Mouse (Mus musculus) frontal cortex, postnatal 14 days (tissue): ENCODE results near the gene Phf1.
A peak's percentile ranks its signal among the peaks of the same experiment; 100 is the strongest.

ENCODE experiments used
- DNase-seq, 2 experiments: peaks; one replicate each; pipeline ENCODE4 v3.0.0; 2022; ENCODE audit warnings: low spot score in 2 of 2

The Phf1 gene

DNA sequence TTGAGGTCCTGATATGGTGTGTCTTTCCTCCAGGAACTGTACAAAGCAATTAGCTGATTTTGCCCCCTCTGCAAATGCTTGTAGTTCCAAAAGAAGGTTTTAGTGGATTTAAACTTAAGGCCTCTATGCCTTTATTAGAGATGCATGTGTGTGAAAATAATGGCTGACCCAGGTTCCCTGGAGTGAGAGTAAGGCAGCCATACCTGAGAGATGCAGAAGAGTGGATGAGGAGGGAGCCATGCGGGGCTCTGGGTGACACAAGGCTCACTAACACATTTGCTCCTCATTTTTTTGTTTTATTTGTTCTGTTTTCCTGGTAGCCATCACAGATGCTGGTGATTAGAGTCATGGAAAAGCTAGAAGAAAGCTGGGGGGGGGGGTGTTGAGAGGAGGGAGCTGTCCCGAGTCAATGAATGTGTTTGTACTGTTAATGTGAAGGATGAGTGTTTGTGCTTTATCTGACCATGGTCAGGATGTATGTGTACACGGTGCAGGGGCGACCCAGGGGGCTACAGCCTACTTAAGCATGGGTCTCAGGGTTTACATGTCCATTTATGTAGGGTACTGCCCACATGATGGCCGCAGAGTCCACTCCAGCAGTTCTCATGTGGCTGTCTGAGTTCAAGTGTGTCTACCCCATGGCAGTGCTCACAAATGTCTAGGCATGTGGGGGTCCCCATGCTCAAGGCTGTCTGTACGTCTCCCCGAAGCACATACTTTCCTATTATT lies 17.9 kb downstream of the Phf1 start:
- no peak for DNase-seq

- DNase-seq, result peak; percentile 76 to 84
Measured at GRCm38 (mm10) chr17:26951406-26951805, 18.6 kb downstream of the Phf1 start.

GRCm38 (mm10) chr17:26951952-26952877 lies 19.4 kb downstream of the Phf1 start:
- DNase-seq, result no peak

GRCm38 (mm10) chr17:26953201-26953600 lies 20.3 kb downstream of the Phf1 start:
- no peak for DNase-seq

GRCm38 (mm10) chr17:26953726-26954125 lies 20.9 kb downstream of the Phf1 start:
- DNase-seq, result no peak

DNA sequence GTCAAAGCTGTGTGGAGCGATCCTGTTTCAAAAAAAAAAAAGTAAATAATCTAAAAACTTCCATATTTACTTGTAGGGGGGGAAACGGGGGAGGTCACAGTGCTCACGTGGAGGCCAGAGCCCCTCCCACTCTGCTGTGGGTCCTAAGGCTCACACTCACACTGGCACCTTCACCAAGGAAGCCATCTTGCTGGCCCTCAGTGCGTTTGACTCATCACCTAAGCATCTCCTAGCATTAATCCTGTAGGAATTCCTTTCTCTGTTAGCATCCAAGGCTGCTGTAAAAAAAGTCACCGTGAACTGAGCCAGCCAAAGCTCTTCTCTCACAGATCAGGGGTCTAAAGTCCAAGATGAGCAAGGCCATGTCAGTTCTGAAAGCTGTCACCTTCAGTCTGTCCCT lies 23.5 kb downstream of the Phf1 start:
- DNase-seq, result no peak

DNA sequence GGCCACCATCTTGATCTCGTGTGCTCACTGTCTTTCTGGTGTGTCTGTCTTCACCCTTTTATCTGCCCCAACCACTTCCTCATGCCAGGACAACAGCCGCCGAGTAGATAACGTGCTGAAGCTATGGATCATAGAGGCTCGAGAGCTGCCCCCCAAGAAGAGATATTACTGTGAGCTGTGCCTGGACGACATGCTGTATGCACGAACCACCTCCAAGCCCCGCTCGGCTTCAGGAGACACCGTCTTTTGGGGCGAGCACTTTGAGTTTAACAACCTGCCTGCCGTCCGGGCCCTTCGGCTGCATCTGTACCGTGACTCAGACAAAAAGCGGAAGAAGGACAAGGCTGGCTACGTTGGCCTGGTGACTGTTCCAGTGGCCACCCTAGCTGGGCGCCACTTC lies 24.0 kb downstream of the Phf1 start:
- no peak for DNase-seq

DNA sequence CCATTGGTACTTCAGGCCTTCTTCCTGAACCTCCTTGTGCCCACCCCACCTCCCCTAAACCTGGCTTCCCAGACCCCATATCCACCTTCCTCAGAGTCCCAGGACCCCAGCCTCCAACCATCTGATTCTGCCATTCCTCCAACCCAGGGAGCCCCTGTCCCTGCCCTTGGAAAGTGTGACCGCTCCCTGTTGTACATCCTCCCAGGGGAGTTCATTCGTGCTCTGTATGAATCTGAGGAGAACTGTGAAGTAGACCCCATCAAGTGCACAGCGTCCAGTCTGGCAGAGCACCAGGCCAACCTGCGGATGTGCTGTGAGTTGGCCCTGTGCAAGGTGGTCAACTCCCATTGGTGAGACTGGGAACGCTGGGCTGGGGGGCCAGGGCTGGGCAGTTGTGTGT lies 25.0 kb downstream of the Phf1 start:
- DNase-seq, result no peak

- no peak for DNase-seq
Measured at GRCm38 (mm10) chr17:26958880-26959279, 26.0 kb downstream of the Phf1 start.

- no peak for DNase-seq
Measured at GRCm38 (mm10) chr17:26959815-26960214, 27.0 kb downstream of the Phf1 start.

DNA sequence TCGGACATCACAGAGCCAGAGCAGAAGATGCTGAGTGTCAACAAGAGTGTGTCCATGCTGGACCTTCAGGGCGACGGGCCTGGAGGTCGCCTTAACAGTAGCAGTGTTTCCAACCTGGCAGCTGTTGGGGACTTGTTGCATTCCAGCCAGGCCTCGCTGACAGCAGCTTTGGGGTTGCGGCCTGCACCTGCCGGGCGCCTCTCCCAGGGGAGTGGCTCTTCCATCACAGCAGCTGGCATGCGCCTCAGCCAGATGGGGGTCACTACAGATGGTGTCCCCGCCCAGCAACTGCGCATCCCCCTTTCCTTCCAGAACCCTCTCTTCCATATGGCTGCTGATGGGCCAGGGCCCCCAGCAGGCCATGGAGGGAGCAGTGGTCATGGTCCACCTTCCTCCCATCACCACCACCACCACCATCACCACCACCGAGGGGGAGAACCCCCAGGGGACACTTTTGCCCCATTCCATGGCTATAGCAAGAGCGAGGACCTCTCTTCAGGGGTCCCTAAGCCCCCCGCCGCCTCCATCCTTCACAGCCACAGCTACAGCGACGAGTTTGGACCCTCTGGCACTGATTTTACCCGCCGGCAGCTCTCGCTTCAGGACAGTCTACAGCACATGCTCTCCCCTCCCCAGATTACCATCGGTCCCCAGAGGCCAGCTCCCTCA lies 28.9 kb downstream of the Phf1 start:
- DNase-seq, result no peak

- DNase-seq, result no peak
Measured at GRCm38 (mm10) chr17:26966993-26967392, 34.1 kb downstream of the Phf1 start.

GRCm38 (mm10) chr17:26967477-26967876 lies 34.6 kb downstream of the Phf1 start:
- DNase-seq, result no peak

DNA sequence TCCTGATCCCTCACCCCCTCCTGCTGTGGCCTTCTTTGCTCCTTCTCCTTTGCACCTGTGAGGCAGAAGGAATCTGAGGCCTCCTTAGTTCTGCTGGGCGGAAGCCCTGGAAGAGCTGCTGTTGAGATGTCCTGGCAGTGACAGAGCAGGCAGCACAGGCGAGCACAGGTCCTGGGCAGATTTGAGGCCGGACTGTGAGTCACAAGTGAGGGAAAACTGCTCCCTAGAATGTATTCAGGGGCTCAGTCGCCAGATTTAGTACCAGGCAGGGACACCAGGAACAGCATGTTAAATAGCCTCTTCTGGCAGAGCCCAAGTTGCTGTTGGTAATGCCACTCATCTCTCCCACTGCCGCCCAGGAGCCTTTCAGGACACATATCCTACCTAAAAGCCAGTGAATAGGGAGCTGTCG lies 35.4 kb downstream of the Phf1 start:
- DNase-seq, result no peak

DNA sequence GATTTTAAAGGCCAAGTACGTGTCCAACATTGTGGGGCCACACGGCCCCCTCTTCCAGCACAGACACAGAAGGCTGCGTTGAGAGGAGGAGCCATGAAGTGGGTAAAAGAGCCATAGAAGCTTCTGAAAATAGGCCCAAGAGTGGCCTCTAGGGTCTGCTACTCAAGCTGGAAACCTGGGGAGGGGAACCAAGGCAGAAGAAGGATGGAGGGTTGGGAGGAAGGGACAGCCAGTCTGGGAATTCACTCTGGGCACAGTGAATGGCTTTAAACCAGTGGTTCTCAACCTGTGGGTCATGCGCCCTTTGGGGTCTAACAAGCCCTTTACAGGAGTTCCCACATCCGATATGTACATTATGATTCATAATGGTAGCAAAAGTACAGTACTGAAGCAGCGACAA lies 36.4 kb downstream of the Phf1 start:
- DNase-seq, result no peak

DNA sequence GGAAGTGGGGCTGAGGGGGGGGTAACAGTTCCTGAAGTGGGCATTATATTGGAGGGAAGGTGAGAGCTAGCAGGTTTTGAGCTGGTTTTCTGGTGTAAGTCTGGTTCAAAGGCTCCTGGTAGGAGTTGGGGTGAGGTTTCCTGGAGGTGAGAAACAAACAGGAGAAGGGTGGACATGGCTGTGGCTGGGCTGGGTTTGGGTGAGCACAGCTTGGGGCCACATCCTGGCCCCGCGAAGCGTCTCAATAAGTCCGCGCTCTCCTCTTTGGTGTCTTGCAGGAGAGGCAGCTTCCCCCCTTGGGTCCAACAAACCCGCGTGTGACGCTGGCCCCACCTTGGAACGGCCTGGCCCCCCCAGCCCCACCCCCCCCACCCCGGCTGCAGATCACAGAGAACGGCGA lies 37.4 kb downstream of the Phf1 start:
- no peak for DNase-seq

GRCm38 (mm10) chr17:26971247-26971905 lies 38.5 kb downstream of the Phf1 start:
- DNase-seq, result no peak

DNA sequence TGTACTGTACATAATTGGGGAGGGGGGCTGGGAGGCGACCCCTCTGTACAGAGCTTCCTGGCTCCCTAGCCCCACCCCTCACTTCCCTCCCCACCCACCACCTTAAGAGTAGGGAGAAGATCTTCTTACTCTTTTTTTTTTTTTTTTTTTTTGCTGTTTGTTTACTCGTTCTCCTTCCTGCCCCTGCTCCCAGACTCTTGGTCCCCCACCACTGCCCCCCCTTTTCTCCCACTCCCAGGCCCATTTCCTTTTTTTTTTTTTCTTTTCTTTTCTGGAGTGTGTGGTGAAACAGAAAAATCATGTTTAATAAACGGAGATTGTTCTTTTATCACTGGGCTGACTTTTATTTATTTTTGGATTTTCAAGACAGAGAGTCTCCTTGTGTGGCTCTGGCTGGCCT lies 39.3 kb downstream of the Phf1 start:
- DNase-seq, result no peak

DNA sequence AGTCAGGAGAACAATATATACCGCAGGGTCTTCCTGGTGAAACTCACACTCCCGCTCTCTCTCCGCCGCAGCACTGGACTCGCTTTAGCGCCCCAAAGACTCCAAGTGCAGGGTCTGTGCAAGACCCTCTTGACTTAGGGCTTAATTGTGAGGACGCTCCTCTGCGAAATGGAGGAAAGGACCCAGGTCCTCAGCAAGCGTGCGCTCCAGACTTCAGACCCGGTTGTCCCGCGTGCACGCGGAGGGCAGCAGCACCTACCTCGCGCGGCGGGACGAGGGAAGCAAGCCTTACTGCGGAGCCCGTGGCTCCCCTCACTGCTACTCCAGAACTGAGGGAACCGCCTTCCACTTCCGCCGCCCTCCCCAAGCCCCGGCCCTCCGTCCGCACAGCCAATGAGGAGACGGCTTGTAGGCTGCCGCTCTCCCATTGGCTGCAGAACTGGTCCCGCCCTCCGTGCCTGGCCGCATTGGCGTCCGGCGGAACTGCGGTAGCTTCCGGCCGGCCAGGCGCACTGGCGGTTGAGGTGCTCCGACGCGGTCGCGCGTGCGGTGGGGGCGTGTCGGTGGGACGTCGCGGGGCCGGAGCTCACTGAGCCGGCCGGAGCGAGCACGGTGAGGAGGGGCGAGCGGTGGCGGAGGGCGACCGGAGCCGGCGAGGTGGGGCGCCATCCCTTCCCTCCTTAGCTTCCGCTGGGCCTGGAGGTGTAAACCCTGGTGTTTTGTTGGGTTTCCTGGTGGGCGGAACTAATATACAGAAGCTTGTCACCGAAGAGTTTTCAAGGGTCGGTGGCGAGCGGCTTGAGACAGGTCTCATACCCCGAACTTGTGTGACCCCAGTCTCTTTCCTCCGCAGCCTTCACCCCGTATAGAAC lies 40.1 kb downstream of the Phf1 start, which contains the start of gene Zbtb9:
Zbtb9 (plus strand) TSS at position 465 of the 872 bp plus-strand sequence.
- peak; percentile 94 for DNase-seq

DNA sequence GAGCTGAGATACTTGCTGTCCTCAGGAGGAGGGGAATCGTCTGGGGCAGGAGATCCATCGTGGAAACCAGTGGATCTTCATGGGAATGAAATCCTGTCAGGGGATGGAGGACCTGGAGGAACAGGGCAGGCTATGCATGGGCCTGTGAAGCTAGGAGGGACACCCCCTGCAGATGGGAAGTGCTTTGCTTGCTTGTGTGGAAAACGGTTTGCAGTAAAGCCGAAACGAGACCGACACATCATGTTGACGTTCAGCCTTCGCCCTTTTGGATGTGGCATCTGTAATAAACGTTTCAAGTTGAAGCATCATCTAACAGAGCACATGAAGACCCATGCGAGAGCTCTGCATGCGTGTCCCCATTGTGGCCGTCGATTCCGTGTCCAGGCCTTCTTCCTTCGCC lies 41.7 kb downstream of the Phf1 start:
- DNase-seq, result no peak

GRCm38 (mm10) chr17:26975415-26975814 lies 42.6 kb downstream of the Phf1 start:
- DNase-seq, result no peak
